Mouse (Mus musculus): Measurements from ENCODE around the gene Mmel1.

GRCm38 (mm10) chr4:154886876-154887592, 17.6 kb downstream of the Mmel1 start:
- no peak for TF ChIP-seq CTCF (IDR thresholded peaks at IDR 0.05; ENCODE audit: borderline replicate concordance, insufficient read depth, low read length)
- TF ChIP-seq POLR2A (IDR thresholded peaks at IDR 0.05; ENCODE audit: low read depth, low read length): no peak

Measured in embryonic fibroblast, embryonic 13.5 days (primary cell).